Mouse (Mus musculus) liver, adult 2 months (tissue): ENCODE measurements around the gene Gale. TPM values are rescaled to one million over a fixed set of nuclear protein-coding genes. Genes with fewer than 3 reads are reported as not detected.
A peak's percentile ranks its signal among the peaks of the same experiment; 100 is the strongest.

Experiments used
- DNase-seq: peaks from one replicate; pipeline ENCODE4 v3.0.0-alpha.2; 2011; ENCODE audit warnings: low read depth, low spot score; ENCODE audit errors: extremely low read depth
- H3K27ac ChIP-seq: fragments of 200-500 bp; replicated peaks from 2 replicates; pipeline ENCODE4 v1.5.1; 2012; ENCODE audit warnings: low read depth, mild to moderate bottlenecking, control low read depth, inconsistent platforms, low read length; ENCODE audit not compliant: insufficient read depth
- H3K27me3 ChIP-seq: fragments of 200-500 bp; 2 replicates; pipeline ENCODE4 v1.6.1; 2012; ENCODE audit warnings: mild to moderate bottlenecking, moderate library complexity, low read length, inconsistent platforms; ENCODE audit not compliant: control insufficient read depth, insufficient read depth
- H3K36me3 ChIP-seq: fragments of 200-500 bp; 2 replicates; pipeline ENCODE4 v1.6.1; 2012; ENCODE audit warnings: low read length, inconsistent platforms; ENCODE audit not compliant: control insufficient read depth, insufficient read depth
- H3K4me1 ChIP-seq: fragments of 200-500 bp; 2 replicates; pipeline ENCODE4 v1.6.1; 2011; ENCODE audit warnings: low read length; ENCODE audit not compliant: control insufficient read depth, insufficient read depth
- H3K4me3 ChIP-seq: fragments of 200-500 bp; 2 replicates; pipeline ENCODE4 v1.5.1; 2011; ENCODE audit warnings: low read depth, mild to moderate bottlenecking, control low read depth, low read length, moderate library complexity; ENCODE audit not compliant: insufficient read depth
- H3K79me2 ChIP-seq: fragments of 200-500 bp; 2 replicates; pipeline ENCODE4 v1.6.1; 2012; ENCODE audit warnings: inconsistent platforms, mild to moderate bottlenecking, low read length, moderate library complexity; ENCODE audit not compliant: control insufficient read depth, insufficient read depth
- H3K9ac ChIP-seq: fragments of 200-500 bp; 2 replicates; pipeline ENCODE4 v1.6.1; 2012; ENCODE audit warnings: low read depth, mild to moderate bottlenecking, control low read depth, inconsistent platforms, low read length
- CTCF ChIP-seq: fragments of 200-500 bp; IDR thresholded peaks from 2 replicates; pipeline ENCODE4 v1.5.1; 2011; ENCODE audit warnings: low read depth, low read length, control low read depth
- POLR2A ChIP-seq: fragments of 200-500 bp; IDR thresholded peaks from 2 replicates; pipeline ENCODE4 v1.6.1; 2011; ENCODE audit warnings: low read length, control low read depth; ENCODE audit not compliant: insufficient read depth; ENCODE audit errors: extremely low read depth
- WGBS: fragments of 180-500 bp; shearing (Covaris S2); methylation state at CpG from one replicate; pipeline ENCODE4 v1.1.7; 2018; 5-methylcytosine and 5-hydroxymethylcytosine counted together
- polyA plus RNA-seq: library from polyadenylated mRNA; depleted of rRNA; stranded (reverse); fragments of >200 nt; gene quantifications from 2 replicates; pipeline ENCODE4 v1.2.3, GENCODE M21; 2012
- total RNA-seq: library from RNA; depleted of rRNA; stranded (reverse); fragments of >200 nt; gene quantifications from 2 replicates; pipeline ENCODE4 v1.2.3, GENCODE M21; 2014

Gale gene
- total and polyA plus RNA-seq, 2 experiments: 32.0 to 38.5 TPM

- H3K36me3 ChIP-seq: peaks cover 4% of the 10 kb centered on the region; the same call in 1 of the 2 replicates
- TF ChIP-seq CTCF (no peak), POLR2A (no peak)
- peaks cover 8% of the 10 kb centered on the region; the same call in 1 of the 2 replicates for H3K79me2 ChIP-seq
- 22% methylated on average over 6 of the region's 6 CpGs for WGBS
- peaks cover 26% of the 10 kb centered on the region for H3K4me1 ChIP-seq
- no peak overlapping the region for H3K9ac ChIP-seq
- no peak overlapping the region for H3K4me3 ChIP-seq
- DNase-seq: peak; percentile 63
- no peak overlapping the region for H3K27ac ChIP-seq
- no peaks in the 10 kb centered on the region for H3K27me3 ChIP-seq
Observed at GRCm38 (mm10) chr4:135949911-135950310, 13.6 kb upstream of the Gale start.

GRCm38 (mm10) chr4:135950365-135950764 is 13.2 kb upstream of the Gale start:
- Histone ChIP-seq H3K27me3 (no peaks in the 10 kb centered on the region), H3K79me2 (peaks cover 8% of the 10 kb centered on the region; the same call in 1 of the 2 replicates), H3K4me1 (peaks cover 27% of the 10 kb centered on the region), H3K27ac (no peak overlapping the region), H3K36me3 (peaks cover 4% of the 10 kb centered on the region; the same call in 1 of the 2 replicates), H3K4me3 (no peak overlapping the region), H3K9ac (no peak overlapping the region)
- no peak for TF ChIP-seq CTCF
- TF ChIP-seq POLR2A: no peak
- DNase-seq: no peak
- 44% methylated on average over 6 of the region's 6 CpGs for WGBS

- no peak overlapping the region for H3K4me3 ChIP-seq
- H3K27me3 ChIP-seq: no peaks in the 10 kb centered on the region
- no peak for DNase-seq
- TF ChIP-seq POLR2A: no peak
- peak; percentile 36; the same call in 1 of the 2 replicates for TF ChIP-seq CTCF
- H3K9ac ChIP-seq: no peak overlapping the region
- 98% methylated on average over 3 of the region's 3 CpGs for WGBS
- peaks cover 34% of the 10 kb centered on the region for H3K4me1 ChIP-seq
- peaks cover 7% of the 10 kb centered on the region; the same call in 1 of the 2 replicates for H3K79me2 ChIP-seq
- H3K36me3 ChIP-seq: peaks cover 4% of the 10 kb centered on the region; the same call in 1 of the 2 replicates
- no peak overlapping the region for H3K27ac ChIP-seq
Observed at GRCm38 (mm10) chr4:135951505-135951904, 12.0 kb upstream of the Gale start.

- H3K27ac ChIP-seq: no peak overlapping the region
- H3K27me3 ChIP-seq: no peaks in the 10 kb centered on the region
- no peak overlapping the region for H3K9ac ChIP-seq
- peaks cover 4% of the 10 kb centered on the region; the same call in 1 of the 2 replicates for H3K36me3 ChIP-seq
- DNase-seq: no peak
- TF ChIP-seq CTCF (no peak), POLR2A (no peak)
- H3K79me2 ChIP-seq: peaks cover 2% of the 10 kb centered on the region; the same call in 1 of the 2 replicates
- no peak overlapping the region for H3K4me3 ChIP-seq
- peaks cover 41% of the 10 kb centered on the region for H3K4me1 ChIP-seq
- 77% methylated on average over 3 of the region's 3 CpGs for WGBS
Observed at GRCm38 (mm10) chr4:135953179-135953578, 10.3 kb upstream of the Gale start.

- Histone ChIP-seq H3K27me3 (no peaks in the 10 kb centered on the region), H3K79me2 (no peaks in the 10 kb centered on the region; the same call in 1 of the 2 replicates), H3K36me3 (peaks cover 4% of the 10 kb centered on the region; the same call in 1 of the 2 replicates), H3K4me1 (peaks cover 41% of the 10 kb centered on the region), H3K27ac (no peak overlapping the region), H3K9ac (no peak overlapping the region), H3K4me3 (no peak overlapping the region)
- peak; percentile 84 for TF ChIP-seq CTCF
- no peak for TF ChIP-seq POLR2A
- peak; percentile 66 for DNase-seq
- WGBS: 9% methylated on average over 2 of the region's 2 CpGs
Observed at GRCm38 (mm10) chr4:135954241-135954640, 9.3 kb upstream of the Gale start.

GRCm38 (mm10) chr4:135955886-135956285 is 7.6 kb upstream of the Gale start:
- peaks cover 37% of the 10 kb centered on the region for H3K4me1 ChIP-seq
- no peak overlapping the region for H3K4me3 ChIP-seq
- 23% methylated on average over 9 of the region's 9 CpGs for WGBS
- H3K79me2 ChIP-seq: no peaks in the 10 kb centered on the region
- no peaks in the 10 kb centered on the region for H3K27me3 ChIP-seq
- peak overlapping the region; percentile 80 for H3K27ac ChIP-seq
- peaks cover 4% of the 10 kb centered on the region; the same call in 1 of the 2 replicates for H3K36me3 ChIP-seq
- no peak for TF ChIP-seq CTCF
- no peak for TF ChIP-seq POLR2A
- peak; percentile 93 for DNase-seq
- peak overlapping the region; percentile 53 for H3K9ac ChIP-seq
